Mouse (Mus musculus) induced T-regulatory cell, adult 2 months (primary cell): Measurements from ENCODE around the gene Trim9.

Experiments
- DNase-seq: peaks from one replicate; pipeline ENCODE4 v3.0.0-alpha.2; 2012; ENCODE audit warnings: low read depth

The Trim9 gene

GRCm38 (mm10) chr12:70251210-70251884 lies 96.1 kb downstream of the Trim9 start:
- DNase-seq = no peak

GRCm38 (mm10) chr12:70249616-70250157 lies 97.7 kb downstream of the Trim9 start:
- DNase-seq = no peak

DNA sequence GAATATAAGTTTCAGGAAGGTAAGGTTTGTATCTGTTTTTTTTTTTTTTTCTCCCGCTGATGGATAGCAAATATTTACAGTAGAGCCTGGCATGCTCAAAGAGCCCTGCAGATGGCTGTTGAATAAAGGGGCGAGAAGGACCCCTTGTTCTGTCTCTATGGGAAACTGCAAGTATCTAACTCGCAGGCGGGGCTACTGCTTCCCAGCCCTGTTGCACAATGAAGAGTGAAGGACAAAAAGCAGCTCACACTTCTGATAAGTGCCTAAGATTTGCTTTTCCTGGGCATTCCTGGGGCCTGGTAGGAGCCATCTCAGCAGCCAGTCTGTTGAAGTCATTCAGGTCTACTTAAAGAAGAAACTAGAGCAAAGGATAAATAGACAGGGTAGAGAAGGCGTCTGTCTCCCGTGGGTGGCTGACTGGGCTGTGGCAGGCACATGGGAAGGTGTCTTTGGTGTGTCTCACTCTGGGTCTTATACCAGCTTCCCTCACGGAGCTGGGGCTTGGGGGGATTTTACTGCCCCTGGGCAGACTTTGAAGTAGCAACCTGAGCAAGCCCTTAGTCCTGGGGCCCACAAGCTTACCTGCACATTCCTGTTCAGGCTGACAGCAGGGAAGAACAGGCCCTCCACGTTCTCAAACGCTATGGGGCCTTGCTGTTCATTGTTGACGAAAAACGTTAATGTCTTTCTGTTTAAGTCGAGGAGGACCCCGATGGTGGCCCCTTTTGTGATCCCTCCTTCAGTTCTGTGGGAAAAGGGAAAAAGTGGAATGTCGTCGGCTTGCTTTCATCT lies 99.5 kb downstream of the Trim9 start:
- no peak for DNase-seq

DNA sequence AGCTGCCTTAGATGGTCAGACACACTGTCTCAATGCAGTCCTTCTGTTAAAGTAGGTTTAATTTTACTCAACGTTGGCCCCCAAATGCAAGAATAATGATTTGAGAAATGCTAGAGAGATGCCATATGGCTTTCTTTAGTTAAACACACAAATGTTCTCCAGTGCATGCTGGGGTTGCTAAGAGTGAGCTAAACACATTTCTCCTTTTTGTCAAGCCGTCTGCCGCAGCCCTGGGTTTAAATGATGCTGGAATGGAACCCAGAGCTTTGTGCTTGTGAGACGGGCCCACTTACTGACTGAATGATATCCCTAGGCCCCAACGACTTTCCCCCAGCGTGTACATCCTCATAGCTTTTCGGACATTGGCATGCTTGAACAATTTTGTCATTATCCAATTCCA lies 104.9 kb downstream of the Trim9 start:
- no peak for DNase-seq

DNA sequence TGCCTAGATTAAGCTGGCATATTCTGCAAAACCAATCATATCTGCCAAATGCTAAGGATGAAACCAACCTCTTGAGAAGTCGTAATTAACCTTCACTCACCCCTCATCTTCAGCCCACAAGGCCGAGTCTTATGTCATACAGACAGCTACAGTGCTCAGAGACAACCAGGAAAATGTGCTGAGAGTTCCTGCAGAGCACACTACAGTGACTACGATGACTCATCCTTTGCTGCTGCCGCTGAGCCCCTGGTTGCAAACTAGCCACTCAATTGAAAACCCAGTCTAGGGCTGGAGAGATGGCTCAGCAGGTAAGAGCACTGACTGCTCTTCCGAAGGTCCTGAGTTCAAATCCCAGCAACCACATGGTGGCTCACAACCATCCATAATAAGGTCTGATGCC lies 107.7 kb downstream of the Trim9 start:
- no peak for DNase-seq

GRCm38 (mm10) chr12:70238604-70239003 lies 108.8 kb downstream of the Trim9 start:
- DNase-seq = no peak

DNA sequence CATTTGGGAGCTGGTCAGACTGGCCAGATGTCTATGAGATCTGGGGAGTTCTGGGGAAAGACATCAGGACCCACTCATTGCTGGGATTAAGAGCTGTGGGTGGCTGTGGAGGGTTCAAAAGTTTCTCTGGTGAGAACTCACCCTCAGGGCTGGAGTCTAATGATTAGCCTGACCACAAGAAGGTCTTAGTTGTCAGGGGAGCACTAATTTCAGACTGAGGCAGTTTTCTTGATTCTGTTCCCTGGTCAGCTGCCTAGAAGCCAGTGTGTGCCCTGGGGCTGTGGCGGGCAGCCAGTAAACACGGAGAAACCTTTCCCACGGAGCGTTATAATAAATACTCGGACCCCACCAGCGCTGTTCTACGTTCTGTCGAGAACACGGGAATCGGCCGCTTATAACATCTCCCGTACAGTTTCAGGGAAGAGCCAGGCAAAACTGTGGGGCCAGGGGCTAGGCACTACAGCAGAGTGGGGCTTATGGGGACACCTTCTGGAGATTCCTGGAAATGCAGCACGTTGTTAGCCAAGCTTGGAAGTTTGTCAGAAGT lies 112.4 kb downstream of the Trim9 start:
- DNase-seq = peak; percentile 54

GRCm38 (mm10) chr12:70234411-70234810 lies 113.0 kb downstream of the Trim9 start:
- DNase-seq = peak; percentile 62

- DNase-seq = no peak
Measured at GRCm38 (mm10) chr12:70233637-70234315, 113.6 kb downstream of the Trim9 start.

- DNase-seq = peak; percentile 44
Measured at GRCm38 (mm10) chr12:70232020-70232544, 115.3 kb downstream of the Trim9 start.

DNA sequence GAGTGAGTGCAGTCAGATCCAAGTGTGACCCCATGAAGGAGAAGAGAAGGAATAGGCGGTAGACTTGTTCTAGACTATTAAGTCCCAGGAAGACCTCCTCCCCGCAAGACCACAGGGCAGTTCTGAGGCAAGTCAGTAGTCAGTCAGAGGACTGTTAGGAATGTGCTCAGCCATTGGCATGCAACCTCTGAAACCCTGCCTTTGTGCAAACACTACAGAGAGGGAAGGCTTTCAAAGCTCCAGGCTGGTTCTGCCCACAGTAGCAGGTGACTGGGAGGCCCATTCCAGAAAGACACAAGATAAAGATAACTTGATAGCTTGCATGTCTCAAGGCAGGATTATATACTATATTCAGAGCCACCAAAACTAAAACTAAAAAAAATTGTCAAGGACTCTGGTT lies 116.1 kb downstream of the Trim9 start, which contains the start of gene Pygl:
TSS of gene Pygl (minus strand) at position 195 of the 400 bp plus-strand sequence.
- DNase-seq = no peak

GRCm38 (mm10) chr12:70228155-70228554 lies 119.3 kb downstream of the Trim9 start:
- DNase-seq = no peak

DNA sequence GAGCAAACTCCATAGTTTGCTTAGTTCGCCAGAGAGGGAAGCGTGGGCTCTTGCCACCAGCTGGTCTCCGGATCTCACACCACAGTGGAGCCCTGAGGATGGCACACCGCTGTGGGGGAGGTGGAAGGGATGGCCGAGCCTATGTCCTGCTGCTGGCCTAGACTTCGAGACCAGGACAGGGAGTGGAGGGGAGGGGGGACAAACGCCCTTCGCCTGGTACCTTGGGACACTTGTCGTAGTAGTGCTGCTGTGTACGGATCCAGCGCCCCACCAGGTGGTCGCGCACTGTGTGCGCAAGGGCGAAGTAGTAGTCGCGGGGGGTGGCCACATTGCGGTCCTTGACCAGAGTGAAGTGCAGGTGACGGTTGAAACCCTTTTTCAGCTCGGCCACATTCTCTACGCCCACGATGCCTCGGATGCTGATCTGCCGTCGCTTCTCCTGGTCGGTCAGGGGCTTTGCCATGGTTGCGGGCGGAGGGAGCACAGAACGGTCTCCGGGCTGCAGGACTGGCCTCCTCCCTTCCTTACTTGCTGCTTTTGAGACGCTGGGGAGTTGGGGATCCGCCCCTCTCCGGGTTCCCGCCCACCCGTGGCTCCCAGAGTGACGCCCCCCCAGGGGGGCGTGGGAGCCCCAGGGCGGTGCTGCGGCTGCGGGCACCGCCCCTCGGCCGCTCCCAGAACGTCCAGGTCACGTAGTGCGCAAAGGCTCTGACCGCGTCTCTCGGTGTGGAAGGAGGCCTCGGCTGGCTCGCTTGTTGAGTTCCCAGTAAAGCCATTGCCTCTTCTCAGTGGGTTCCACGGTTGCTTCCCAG lies 120.1 kb downstream of the Trim9 start:
- peak; percentile 56 for DNase-seq

GRCm38 (mm10) chr12:70226655-70227054 lies 120.8 kb downstream of the Trim9 start:
- DNase-seq = no peak

- DNase-seq = no peak
Measured at GRCm38 (mm10) chr12:70223331-70223730, 124.1 kb downstream of the Trim9 start.

DNA sequence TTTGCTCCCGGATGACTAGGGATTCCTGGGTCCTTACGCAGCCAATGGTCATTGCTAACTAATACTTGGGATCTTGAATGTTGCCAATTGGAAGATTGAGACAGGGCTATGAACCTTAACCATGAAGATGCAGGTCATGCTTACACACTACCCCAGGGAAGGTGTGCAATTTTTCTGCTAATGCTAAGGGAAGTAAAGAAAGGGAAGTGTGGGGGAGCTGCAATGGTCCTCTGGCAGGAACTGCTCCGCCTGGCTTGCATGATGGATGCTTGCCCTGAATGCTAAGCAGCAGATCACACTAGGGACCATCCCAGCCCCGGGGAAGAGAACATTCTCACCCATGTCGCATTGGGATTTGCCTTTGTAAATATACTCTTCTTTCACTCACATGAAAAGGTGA lies 126.0 kb downstream of the Trim9 start:
- no peak for DNase-seq

DNA sequence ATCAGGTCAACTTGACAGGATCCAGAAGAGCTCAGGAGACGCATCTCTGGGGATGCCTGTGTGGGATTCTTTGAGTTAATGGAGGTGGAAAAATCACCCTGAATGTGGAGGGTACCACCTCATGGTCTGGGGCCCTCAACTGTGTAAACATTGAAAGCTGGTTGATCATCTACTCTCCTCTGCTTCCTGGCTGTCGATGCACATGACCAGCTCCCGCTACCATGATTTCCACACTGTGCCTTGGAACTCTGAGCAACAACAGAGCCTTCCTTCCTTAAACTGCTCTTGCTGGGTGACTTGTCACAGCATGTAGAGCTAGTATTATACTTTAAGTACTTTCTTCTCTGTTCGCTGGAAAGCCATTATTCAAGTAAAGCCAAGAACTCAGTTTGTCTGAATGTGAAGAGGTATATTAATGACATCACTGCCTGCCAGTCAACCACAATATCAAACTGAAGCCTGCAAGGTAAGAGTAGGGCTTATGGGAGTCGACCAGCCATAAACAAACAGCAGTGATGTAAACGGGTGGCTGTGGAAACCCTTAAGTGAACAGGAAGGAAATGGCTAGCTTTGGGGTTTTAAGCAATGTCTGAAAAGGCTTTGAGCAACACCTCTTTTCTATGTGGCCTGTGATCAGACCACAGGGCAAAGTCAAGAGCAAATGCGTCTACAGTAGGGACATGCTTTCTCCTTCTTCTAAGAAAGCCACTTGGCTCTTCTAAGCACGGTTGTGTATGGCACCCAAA lies 128.4 kb downstream of the Trim9 start:
- DNase-seq = peak; percentile 55

DNA sequence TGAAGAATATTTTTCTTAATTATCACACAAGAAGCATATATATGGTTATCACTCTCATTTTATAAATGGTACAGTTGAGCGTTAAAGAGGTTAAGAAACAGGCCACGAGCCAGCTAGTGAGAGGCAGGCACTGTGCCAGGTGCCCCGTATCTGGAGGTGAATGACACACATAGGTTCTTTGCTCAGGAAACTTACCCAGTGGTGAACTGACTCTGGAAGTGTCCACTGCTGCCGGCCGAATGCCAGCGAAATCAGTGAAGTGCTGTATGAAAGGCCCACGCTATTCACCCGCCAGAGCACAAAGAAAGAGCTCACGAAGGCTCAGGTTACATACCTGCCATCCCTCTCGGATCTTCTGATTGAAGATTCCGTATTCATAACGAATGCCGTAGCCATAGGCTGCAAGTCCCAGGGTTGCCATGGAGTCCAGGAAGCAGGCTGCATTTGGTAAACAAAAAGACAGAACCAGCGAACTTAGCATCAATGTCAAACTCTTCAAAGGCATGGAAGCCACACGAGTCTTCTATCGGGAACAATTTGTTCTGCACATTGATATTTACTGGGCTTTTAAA lies 131.1 kb downstream of the Trim9 start:
- no peak for DNase-seq

- DNase-seq = no peak
Measured at GRCm38 (mm10) chr12:70214281-70214680, 133.1 kb downstream of the Trim9 start.

GRCm38 (mm10) chr12:70213601-70214000 lies 133.8 kb downstream of the Trim9 start:
- no peak for DNase-seq
